Mouse (Mus musculus) hindbrain, postnatal 0 days (tissue): ENCODE measurements around the gene Olfr190. TPM values are rescaled to one million over a fixed set of nuclear protein-coding genes. Genes with fewer than 3 reads are reported as not detected.
"Not testable (repeated sequence)": the region's sequence is repeated elsewhere in the genome, so short reads cannot be mapped to it uniquely, and the experiment has no call there.

ENCODE experiments used
- ATAC-seq: fragments of 200-750 bp; cut with Nextera tagmentation; 2 replicates; pipeline ENCODE4 v1.8.0; 2017; ENCODE audit warnings: mild to moderate bottlenecking, moderate TSS enrichment, moderate library complexity
- DNase-seq: peaks from one replicate; pipeline ENCODE4 v3.0.0-alpha.2; 2015; ENCODE audit warnings: low spot score
- H3K27ac ChIP-seq: fragments of 300-500 bp; sonication (generic); 2 replicates; pipeline ENCODE4 v1.5.1; 2014; ENCODE audit warnings: mild to moderate bottlenecking
- H3K27me3 ChIP-seq: fragments of 300-500 bp; sonication (generic); 2 replicates; pipeline ENCODE4 v1.6.1; 2014; ENCODE audit warnings: low read length, mixed read lengths; ENCODE audit not compliant: insufficient read depth
- H3K36me3 ChIP-seq: fragments of 300-500 bp; sonication (generic); 2 replicates; pipeline ENCODE4 v1.6.1; 2014; ENCODE audit warnings: low read length, mixed read lengths; ENCODE audit not compliant: insufficient read depth
- H3K4me1 ChIP-seq: fragments of 300-500 bp; sonication (generic); 2 replicates; pipeline ENCODE4 v1.6.1; 2014; ENCODE audit warnings: antibody characterized with exemption, low read length, mixed read lengths; ENCODE audit not compliant: insufficient read depth
- H3K4me2 ChIP-seq: fragments of 300-500 bp; sonication (generic); 2 replicates; pipeline ENCODE4 v1.6.1; 2014; ENCODE audit warnings: low read depth, mild to moderate bottlenecking, low read length, moderate library complexity, mixed read lengths
- H3K4me3 ChIP-seq: fragments of 300-500 bp; sonication (generic); 2 replicates; pipeline ENCODE4 v1.5.1; 2014; ENCODE audit warnings: low read length
- H3K9ac ChIP-seq: fragments of 300-500 bp; sonication (generic); replicated peaks from 2 replicates; pipeline ENCODE4 v1.6.1; 2014; ENCODE audit warnings: mild to moderate bottlenecking, low read length, moderate library complexity, mixed read lengths
- H3K9me3 ChIP-seq: fragments of 300-500 bp; sonication (generic); 2 replicates; pipeline ENCODE4 v1.6.1; 2016; ENCODE audit warnings: low read length, mixed read lengths
- CTCF ChIP-seq: IDR thresholded peaks from 2 replicates; pipeline ENCODE4 v1.5.1; 2016; ENCODE audit warnings: antibody characterized with exemption, control low read depth, low read depth
- WGBS: fragments of 180-500 bp; shearing (Covaris S2); extraction: QIAGEN DNeasy Blood & Tissue Kit; methylation state at CpG from one replicate; pipeline ENCODE4 v1.1.7; 2014; 5-methylcytosine and 5-hydroxymethylcytosine counted together
- polyA plus RNA-seq: library from polyadenylated mRNA; unstranded; fragments of >200 nt; fragmentation: Nextera tagmentation; extraction: Ambion mirVana; gene quantifications from 2 replicates; pipeline ENCODE4 v1.2.1, GENCODE M21; 2015
- total RNA-seq: library from RNA; depleted of rRNA; stranded (reverse); fragments of >200 nt; gene quantifications from 2 replicates; pipeline ENCODE4 v1.2.3, GENCODE M21; 2014

Gene Olfr190
- total and polyA plus RNA-seq, 2 experiments from 2014 or later, result not detected

DNA sequence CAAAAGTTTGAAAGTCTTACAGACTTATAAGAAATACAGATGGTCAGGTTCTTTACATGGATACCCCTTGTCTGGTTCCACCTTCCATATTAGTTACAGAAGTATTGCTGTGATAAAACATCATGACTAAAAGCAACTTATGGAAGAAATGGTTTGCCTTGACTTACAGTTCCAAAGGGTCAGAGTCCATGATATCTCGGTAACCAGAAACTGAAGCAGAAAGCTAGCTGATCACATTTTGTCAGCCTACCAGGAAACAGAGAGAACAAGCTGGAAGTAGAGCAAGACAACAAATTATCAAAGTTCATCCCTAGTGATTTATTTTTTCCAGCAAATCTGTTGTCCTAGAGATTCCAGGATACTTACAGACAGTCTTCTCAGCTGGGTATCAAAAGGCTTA is 4.3 kb downstream of the Olfr190 start:
- WGBS, result 93% methylated on average over 1 of the region's 1 CpGs
- no peak for DNase-seq

DNA sequence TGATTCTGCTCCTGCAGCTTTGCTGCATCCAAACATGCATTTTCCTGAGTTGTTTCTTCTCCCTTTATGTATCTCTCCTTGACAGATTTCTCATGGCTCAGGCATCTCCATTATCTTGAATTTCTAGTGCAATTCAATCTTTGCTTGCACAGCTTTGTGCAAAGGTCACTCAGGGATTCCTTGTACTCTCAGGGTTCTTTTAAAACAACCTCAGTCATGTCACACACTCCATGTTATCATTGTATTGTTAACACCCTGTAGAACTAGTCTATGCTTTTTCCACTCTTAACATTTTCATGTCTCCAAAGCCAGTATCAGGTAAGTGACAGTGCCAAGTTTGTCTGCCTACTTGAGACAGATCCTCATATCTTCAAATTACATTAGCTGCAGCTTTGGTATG is 6.0 kb downstream of the Olfr190 start:
- no peaks in the 10 kb centered on the region for H3K36me3 ChIP-seq
- no peak for TF ChIP-seq CTCF
- H3K27ac ChIP-seq, result no peak overlapping the region
- DNase-seq (no peak), ATAC-seq (no peak)
- no peaks in the 10 kb centered on the region for H3K9me3 ChIP-seq
- H3K9ac ChIP-seq, result no peak overlapping the region
- H3K4me1 ChIP-seq, result no peaks in the 10 kb centered on the region
- no peaks in the 10 kb centered on the region for H3K27me3 ChIP-seq
- no peak overlapping the region for H3K4me2 ChIP-seq
- H3K4me3 ChIP-seq, result no peak overlapping the region

More for the DNA sequence above, 4.3 kb downstream of the Olfr190 start:
- no peaks in the 10 kb centered on the region for H3K27me3 ChIP-seq
- no peak for TF ChIP-seq CTCF
- H3K4me2 ChIP-seq, result no peak overlapping the region
- no peak overlapping the region for H3K27ac ChIP-seq
- no peaks in the 10 kb centered on the region for H3K36me3 ChIP-seq
- no peak overlapping the region for H3K9ac ChIP-seq
- no peak for ATAC-seq
- no peaks in the 10 kb centered on the region for H3K4me1 ChIP-seq
- no peaks in the 10 kb centered on the region for H3K9me3 ChIP-seq
- H3K4me3 ChIP-seq, result no peak overlapping the region

DNA sequence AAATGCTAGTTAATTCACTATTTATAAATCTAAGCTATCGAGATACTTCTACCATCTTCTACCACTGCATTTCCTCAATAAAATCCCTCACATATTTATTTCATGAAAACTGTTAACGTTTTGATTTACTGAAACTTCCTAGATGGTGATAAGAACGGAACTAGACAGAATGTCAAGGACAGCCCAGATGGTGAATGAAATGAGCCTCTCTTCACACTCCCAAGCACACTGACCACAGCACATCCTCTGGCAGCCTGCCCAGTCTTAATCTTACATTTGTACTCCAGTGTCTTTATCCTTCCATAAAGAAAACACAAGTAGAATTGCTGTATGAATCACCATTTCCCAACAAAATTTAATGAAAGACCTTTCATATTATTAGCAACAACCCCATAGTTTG is 15.4 kb downstream of the Olfr190 start:
- H3K36me3 ChIP-seq, H3K27ac ChIP-seq, DNase-seq, H3K27me3 ChIP-seq, H3K9ac ChIP-seq, H3K4me3 ChIP-seq, H3K4me2 ChIP-seq, H3K9me3 ChIP-seq, H3K4me1 ChIP-seq: not testable (repeated sequence)
- ATAC-seq, result peak; percentile 70; the same call in 1 of the 2 replicates
- 70% methylated on average over 3 of the region's 3 CpGs for WGBS

DNA sequence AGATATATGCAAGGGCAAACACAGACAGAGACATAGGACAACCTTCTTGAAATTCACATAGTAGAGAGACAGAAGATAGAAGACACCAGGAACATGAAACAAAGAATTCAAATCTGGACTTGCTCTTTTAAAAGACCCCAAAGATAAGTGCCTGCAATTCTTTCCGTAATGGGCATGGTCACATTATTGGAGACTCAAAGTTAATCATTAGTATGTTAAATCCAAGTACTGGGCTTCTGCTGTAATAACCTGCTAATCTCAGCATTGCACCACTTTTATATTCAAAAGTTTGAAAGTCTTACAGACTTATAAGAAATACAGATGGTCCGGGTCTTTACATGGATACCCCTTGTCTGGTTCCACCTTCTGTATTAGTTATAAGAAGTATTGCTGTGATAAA is 28.5 kb downstream of the Olfr190 start:
- H3K9me3 ChIP-seq, ATAC-seq, H3K9ac ChIP-seq, H3K27ac ChIP-seq, H3K27me3 ChIP-seq, H3K4me3 ChIP-seq, H3K4me2 ChIP-seq, H3K4me1 ChIP-seq, H3K36me3 ChIP-seq, DNase-seq: not testable (repeated sequence)
- 94% methylated on average over 2 of the region's 2 CpGs for WGBS

DNA sequence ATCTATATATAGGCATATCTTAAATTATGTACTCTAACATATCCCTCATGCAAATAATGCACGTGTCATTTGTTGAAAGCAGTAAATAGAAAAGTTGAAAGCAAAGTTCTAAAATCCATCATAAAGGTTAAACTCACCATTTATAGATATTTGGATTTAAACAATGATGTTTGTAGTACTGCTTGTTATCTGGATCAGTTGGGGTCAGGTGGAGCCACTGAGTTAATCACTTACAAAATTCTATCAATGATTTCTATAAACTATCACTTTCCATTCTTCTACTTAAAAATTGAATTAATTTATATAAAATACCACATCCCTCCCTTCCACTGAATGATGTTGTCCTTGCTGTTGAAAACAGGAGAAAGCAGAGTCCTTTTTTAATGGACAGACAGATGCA is 28.9 kb downstream of the Olfr190 start:
- Histone ChIP-seq H3K4me1 (no peaks in the 10 kb centered on the region), H3K9me3 (no peaks in the 10 kb centered on the region), H3K27ac (no peak overlapping the region), H3K27me3 (no peaks in the 10 kb centered on the region), H3K4me3 (no peak overlapping the region), H3K36me3 (no peaks in the 10 kb centered on the region), H3K9ac (no peak overlapping the region), H3K4me2 (no peak overlapping the region)
- ATAC-seq (no peak), DNase-seq (no peak)
- TF ChIP-seq CTCF, result no peak
- 77% methylated on average over 1 of the region's 1 CpGs for WGBS

DNA sequence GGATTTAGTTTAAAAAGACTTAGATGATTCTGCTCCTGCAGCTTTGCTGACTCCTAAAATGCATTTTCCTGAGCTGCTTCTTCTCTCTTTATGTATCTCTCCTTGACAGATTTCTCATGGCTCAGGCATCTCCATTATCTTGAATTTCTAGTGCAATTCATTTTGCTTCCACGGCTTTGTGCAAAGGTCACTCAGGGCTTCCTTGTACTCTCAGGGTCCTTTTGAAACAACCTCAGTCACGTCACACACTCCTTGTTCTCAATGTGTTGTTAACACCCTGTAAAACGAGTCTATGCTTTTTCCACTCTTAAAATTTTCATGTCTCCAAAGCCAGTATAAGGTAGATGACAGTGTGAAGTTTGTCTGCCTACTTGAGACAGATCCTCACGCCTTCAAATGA is 30.2 kb downstream of the Olfr190 start:
- WGBS, result 56% methylated on average over 4 of the region's 4 CpGs
- DNase-seq (no peak), ATAC-seq (no peak)
- Histone ChIP-seq H3K4me1 (no peaks in the 10 kb centered on the region), H3K4me3 (no peak overlapping the region), H3K9ac (no peak overlapping the region), H3K27ac (no peak overlapping the region), H3K4me2 (no peak overlapping the region), H3K9me3 (no peaks in the 10 kb centered on the region), H3K36me3 (no peaks in the 10 kb centered on the region), H3K27me3 (no peaks in the 10 kb centered on the region)
- no peak for TF ChIP-seq CTCF

DNA sequence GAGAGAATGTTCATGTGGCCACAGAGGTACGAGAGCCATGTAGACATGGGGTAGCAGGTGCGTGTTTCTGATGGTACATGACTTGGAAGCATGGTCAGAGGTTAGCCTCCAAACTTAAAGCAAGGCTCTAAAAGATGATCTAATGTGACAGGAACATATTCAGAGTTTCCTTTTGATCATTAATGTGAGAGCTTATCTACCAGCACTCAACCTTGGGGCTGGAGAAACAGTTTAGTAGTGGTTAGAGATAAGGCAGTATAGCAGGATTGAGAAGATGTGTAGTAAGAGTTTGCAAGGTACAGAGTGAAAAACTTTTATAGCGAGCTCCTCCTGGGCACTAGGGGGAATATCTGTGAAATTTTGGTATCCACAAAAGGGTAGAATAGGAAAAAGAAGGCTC is 32.0 kb downstream of the Olfr190 start:
- TF ChIP-seq CTCF, result no peak
- H3K27ac ChIP-seq, result no peak overlapping the region
- H3K9ac ChIP-seq, result no peak overlapping the region
- H3K36me3 ChIP-seq, result no peaks in the 10 kb centered on the region
- WGBS, result 87% methylated on average over 3 of the region's 3 CpGs
- H3K9me3 ChIP-seq, result no peaks in the 10 kb centered on the region
- H3K4me2 ChIP-seq, result no peak overlapping the region
- H3K4me3 ChIP-seq, result no peak overlapping the region
- ATAC-seq (no peak), DNase-seq (no peak)
- no peaks in the 10 kb centered on the region for H3K27me3 ChIP-seq
- no peaks in the 10 kb centered on the region for H3K4me1 ChIP-seq
